Mouse (Mus musculus) liver, postnatal 0 days (tissue): ENCODE data around the gene Il10ra.

Experiments
- CTCF ChIP-seq: sonication (generic); IDR thresholded peaks from 2 replicates; pipeline ENCODE4 v1.5.1; 2016; ENCODE audit warnings: antibody characterized with exemption, low read depth
- EP300 ChIP-seq: IDR thresholded peaks from 2 replicates; pipeline ENCODE4 v1.6.1; 2016; ENCODE audit warnings: antibody characterized with exemption, low read depth, mild to moderate bottlenecking

DNA sequence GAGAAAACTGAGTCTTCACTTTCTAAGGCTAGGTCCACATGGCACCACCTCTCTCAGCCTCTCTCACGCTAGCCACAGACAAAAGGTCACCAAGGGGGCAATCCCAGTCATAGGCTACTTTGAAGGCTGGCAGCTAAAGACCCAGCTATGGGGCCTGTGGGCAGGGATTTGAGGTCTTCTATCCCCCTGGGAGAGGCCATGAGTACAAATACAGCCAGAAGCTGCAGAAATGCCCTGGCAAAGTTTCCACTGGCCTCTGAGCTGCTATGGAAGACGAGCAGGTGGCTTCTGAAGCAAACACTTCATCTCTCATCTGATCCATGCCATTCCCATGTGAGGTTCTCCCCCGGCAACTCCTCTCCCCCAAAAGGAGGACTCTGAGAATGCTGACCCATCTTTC lies 11.1 kb upstream of the Il10ra start:
- no peak for TF ChIP-seq CTCF
- no peak for TF ChIP-seq EP300
